ENCODE assay signal across 13 mouse cellular contexts in genomic region chr12:100819965-100820364, GRCm38 (mm10). TPM values are rescaled to one million over a fixed set of nuclear protein-coding genes. Genes with fewer than 3 reads are reported as not detected.
DNase-seq lines count a peak whose midpoint lies in the region; ATAC-seq and TF ChIP-seq lines count a peak whose summit lies in the region.
"Had no signal": no experiment of that assay in that cellular context is flagged by ENCODE, and none has a peak within 500 bp of the region (broad histone marks: within the 10 kb centered on the region; RNA-seq: fewer than 3 reads in every experiment).

No protein-coding gene starts in this region.

- no peak overlapping the region for H3K9ac ChIP-seq in kidney, embryonic 15.5 days
- no peak overlapping the region for H3K9ac ChIP-seq in heart, embryonic 16.5 days (ENCODE audit: low read length)
- H3K9ac ChIP-seq: midbrain, embryonic 12.5 days; neural tube, embryonic 13.5 days had no signal

- TF ChIP-seq CTCF in gastrocnemius, adult 2 months (IDR thresholded peaks at IDR 0.05): no peak
- TF ChIP-seq CTCF in cerebellum, adult 2 months (IDR thresholded peaks at IDR 0.05; ENCODE audit: borderline replicate concordance, insufficient read depth, low read depth, low read length): no peak

- no peaks in the 10 kb centered on the region for H3K9me3 ChIP-seq in kidney, embryonic 15.5 days (replicated peaks)
- no peaks in the 10 kb centered on the region for H3K9me3 ChIP-seq in heart, embryonic 16.5 days (replicated peaks; ENCODE audit: control insufficient read depth, low read length)
- H3K9me3 ChIP-seq: midbrain, embryonic 12.5 days; neural tube, embryonic 13.5 days had no signal

- no peaks in the 10 kb centered on the region for H3K4me1 ChIP-seq in kidney, embryonic 15.5 days
- peaks cover 4% of the 10 kb centered on the region; the same call in 1 of the 2 replicates for H3K4me1 ChIP-seq in heart, embryonic 16.5 days (ENCODE audit: control insufficient read depth, insufficient read depth, low read length)
- H3K4me1 ChIP-seq in cerebellum, adult 2 months (ENCODE audit: control insufficient read depth, insufficient read depth, low read length): no peaks in the 10 kb centered on the region
- H3K4me1 ChIP-seq: midbrain, embryonic 12.5 days; neural tube, embryonic 13.5 days had no signal

- DNase-seq in kidney, adult 9 months: peak; percentile 22
- DNase-seq in gastrocnemius, adult 2 months: peak; percentile 94
- peak; percentile 97 for DNase-seq in skeletal muscle tissue, adult 2 months (ENCODE audit: low read depth, low spot score)
- DNase-seq in yolk sac, embryonic 10.5 days (ENCODE audit: low spot score): no peak
- DNase-seq in cerebellum, postnatal 10 days: no peak
- DNase-seq in cerebellum, adult 2 months: no peak

- no peak overlapping the region for H3K4me2 ChIP-seq in kidney, embryonic 15.5 days
- no peak overlapping the region for H3K4me2 ChIP-seq in heart, embryonic 16.5 days (ENCODE audit: low read depth, low read length)
- H3K4me2 ChIP-seq: midbrain, embryonic 12.5 days; neural tube, embryonic 13.5 days had no signal

- ATAC-seq in kidney, embryonic 15.5 days (replicated peaks; ENCODE audit: low FRiP score): no peak
- peak; percentile 83 for ATAC-seq in heart, embryonic 16.5 days (replicated peaks; ENCODE audit: extremely low read depth, insufficient read depth, low FRiP score)
- ATAC-seq: hindbrain, embryonic 16.5 days; Patski had no signal

- intact Hi-C loops in gastrocnemius, adult 2 months (cut with DNase I): no loop called here

- no peak for TF ChIP-seq POLR2A in cerebellum, adult 2 months (IDR thresholded peaks at IDR 0.05; ENCODE audit: borderline replicate concordance, insufficient read depth, low read length)

- H3K27me3 ChIP-seq in kidney, embryonic 15.5 days: no peaks in the 10 kb centered on the region
- H3K27me3 ChIP-seq in heart, embryonic 16.5 days (ENCODE audit: control insufficient read depth, insufficient read depth, low read length): no peaks in the 10 kb centered on the region
- no peaks in the 10 kb centered on the region for H3K27me3 ChIP-seq in cerebellum, adult 2 months (ENCODE audit: control insufficient read depth, insufficient read depth, low read length)
- H3K27me3 ChIP-seq: midbrain, embryonic 12.5 days; neural tube, embryonic 13.5 days; Patski had no signal

- no peaks in the 10 kb centered on the region for H3K36me3 ChIP-seq in kidney, embryonic 15.5 days
- no peaks in the 10 kb centered on the region for H3K36me3 ChIP-seq in heart, embryonic 16.5 days (ENCODE audit: control insufficient read depth, insufficient read depth)
- H3K36me3 ChIP-seq: midbrain, embryonic 12.5 days; neural tube, embryonic 13.5 days had no signal

- no peak overlapping the region for H3K4me3 ChIP-seq in kidney, embryonic 15.5 days (replicated peaks)
- H3K4me3 ChIP-seq in gastrocnemius, adult 2 months: no peak overlapping the region
- no peak overlapping the region for H3K4me3 ChIP-seq in heart, embryonic 16.5 days (ENCODE audit: low read length)
- no peak overlapping the region for H3K4me3 ChIP-seq in cerebellum, adult 2 months (replicated peaks; ENCODE audit: insufficient read depth, low read depth, low read length)
- H3K4me3 ChIP-seq: left cerebral cortex, adult 2 months; midbrain, embryonic 12.5 days; neural tube, embryonic 13.5 days had no signal

- H3K27ac ChIP-seq in kidney, embryonic 15.5 days: no peak overlapping the region
- peak overlapping the region; percentile 83 for H3K27ac ChIP-seq in gastrocnemius, adult 2 months
- 0 out of 2 replicates have a peak overlapping the region, but pooled peaks have one; percentile 28 for H3K27ac ChIP-seq in heart, embryonic 16.5 days (ENCODE audit: low read length)
- H3K27ac ChIP-seq in cerebellum, adult 2 months (ENCODE audit: insufficient read depth, low read length): no peak overlapping the region
- H3K27ac ChIP-seq: left cerebral cortex, adult 2 months; midbrain, embryonic 12.5 days; neural tube, embryonic 13.5 days had no signal

RNA-seq across cellular contexts. Expression of gene Dglucy, which starts 41.1 kb away (rescaled TPM):
- polyA plus RNA-seq in kidney, embryonic 15.5 days (2015; fragmentation: Nextera tagmentation; extraction: Ambion mirVana): 2.6 and 3.0 TPM in 2 replicates
- 10 to 100 TPM; 19.1 to 21.6 TPM for total RNA-seq in gastrocnemius, adult 2 months (2021)
- 5.1 and 6.3 TPM in 2 replicates for polyA plus RNA-seq in heart, embryonic 16.5 days (2015; fragmentation: Nextera tagmentation; extraction: Ambion mirVana)
- polyA plus RNA-seq in cerebellum, adult 2 months (2012; rRNA removed): 7.4 and 7.5 TPM in 2 replicates

Comparison
In these comparisons a context has a peak if more than half of its experiments do, and no peak if none do; other contexts are left out.
1. DNase-seq: peak in kidney, adult 9 months (single experiment), gastrocnemius, adult 2 months (single experiment) and skeletal muscle tissue, adult 2 months (single experiment); none in yolk sac, embryonic 10.5 days (single experiment), cerebellum, postnatal 10 days (0 of 2) and cerebellum, adult 2 months (0 of 2).
2. H3K27ac ChIP-seq: peak in gastrocnemius, adult 2 months (single experiment) and heart, embryonic 16.5 days (single experiment); none in kidney, embryonic 15.5 days (single experiment) and cerebellum, adult 2 months (single experiment).